Mouse (Mus musculus): ENCODE measurements at regions not wholly inside any gene's neighbourhood (a gene's known extent, or its start where the extent isn't known, plus 50 kb on each side); places are given as distances from the start of the nearest gene placed in this dataset.
A peak's percentile ranks its signal among the peaks of the same experiment; 100 is the strongest.

DNA sequence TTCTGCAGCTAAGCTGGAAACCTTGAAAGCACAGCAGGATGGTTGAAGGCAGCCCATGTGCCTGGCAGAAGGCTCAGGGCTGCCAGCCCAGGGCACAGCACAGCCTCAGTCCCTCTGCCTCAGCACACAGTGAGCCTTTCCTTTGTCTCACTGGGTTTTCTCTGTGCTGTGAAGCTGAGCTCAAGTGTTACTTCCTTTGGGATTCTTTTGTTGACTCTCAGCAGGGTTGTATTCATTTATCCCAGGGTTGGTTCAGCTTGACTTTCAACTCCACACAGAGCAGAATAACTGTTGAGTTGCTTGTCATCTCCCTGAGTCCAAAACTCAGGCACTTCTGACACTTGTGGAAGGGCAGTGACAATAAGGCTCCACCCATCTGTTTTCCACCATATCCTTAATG is 162.3 kb upstream of the Bmper start:
- no peak for DNase-seq (ENCODE audit: low spot score)

DNA sequence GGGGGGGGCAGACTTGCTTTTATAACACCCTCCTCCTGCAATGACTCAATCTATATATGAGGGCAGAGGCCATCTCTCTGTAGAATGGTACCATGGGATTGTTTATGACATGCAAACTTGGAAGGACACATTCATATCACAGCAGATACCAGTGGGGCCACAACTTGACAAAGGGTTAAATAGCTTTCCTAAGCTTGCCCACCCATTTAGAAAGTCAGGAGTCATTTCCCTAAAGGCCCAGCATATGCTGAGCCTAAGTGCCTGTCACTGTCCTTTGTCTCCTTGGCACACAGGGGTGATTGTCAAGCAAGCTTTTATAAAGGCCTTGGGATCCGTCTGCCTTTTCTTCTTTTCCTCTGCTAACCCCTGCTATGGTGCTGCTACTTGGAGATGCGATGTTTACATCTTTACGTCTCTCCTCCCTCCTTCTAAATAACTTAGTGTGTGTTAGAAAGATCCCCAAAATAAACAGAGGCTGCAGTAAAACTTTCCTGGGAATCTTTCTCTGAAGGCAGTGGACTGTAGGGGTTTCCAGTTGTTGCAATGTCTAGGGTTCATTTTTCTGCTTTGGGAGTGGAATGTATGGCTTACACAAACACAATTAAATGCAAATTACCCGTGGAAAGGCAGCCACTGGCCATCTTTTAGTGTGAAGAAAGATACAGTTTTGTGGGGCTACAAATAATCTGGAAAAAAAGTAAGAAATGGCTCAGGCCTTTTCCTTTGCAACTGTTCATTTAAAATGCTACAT is 161.5 kb upstream of the Bmper start:
- H3K4me1 ChIP-seq (replicated peaks; ENCODE audit: insufficient read depth, low read length): peaks cover 7% of the 10 kb centered on the region; the same call in 1 of the 2 replicates
- no peaks in the 10 kb centered on the region for H3K27me3 ChIP-seq (ENCODE audit: insufficient read depth, low read length)
- no peaks in the 10 kb centered on the region for H3K36me3 ChIP-seq (ENCODE audit: insufficient read depth, low read length)
- H3K9ac ChIP-seq (ENCODE audit: low read depth, low read length): no peak overlapping the region
- DNase-seq (ENCODE audit: low spot score): peak; percentile 61
- H3K9me3 ChIP-seq (replicated peaks; ENCODE audit: low read length): no peaks in the 10 kb centered on the region
- TF ChIP-seq CTCF (IDR thresholded peaks at IDR 0.05; ENCODE audit: low read depth): no peak
- H3K27ac ChIP-seq: peak overlapping the region; percentile 16; the same call in 1 of the 2 replicates
- 29% methylated on average over 4 of the region's 4 CpGs for WGBS
- H3K4me2 ChIP-seq (ENCODE audit: low read length): no peak overlapping the region
- no peak overlapping the region for H3K4me3 ChIP-seq (replicated peaks; ENCODE audit: low read depth, low read length)
- ATAC-seq (replicated peaks; ENCODE audit: low FRiP score, low read depth): no peak

More for the DNA sequence above, 162.3 kb upstream of the Bmper start:
- H3K36me3 ChIP-seq (ENCODE audit: insufficient read depth, low read length): no peaks in the 10 kb centered on the region
- H3K4me3 ChIP-seq (replicated peaks; ENCODE audit: low read depth, low read length): no peak overlapping the region
- no peaks in the 10 kb centered on the region for H3K27me3 ChIP-seq (ENCODE audit: insufficient read depth, low read length)
- no peak overlapping the region for H3K4me2 ChIP-seq (ENCODE audit: low read length)
- no peak overlapping the region for H3K27ac ChIP-seq
- no peak for TF ChIP-seq CTCF (IDR thresholded peaks at IDR 0.05; ENCODE audit: low read depth)
- H3K9ac ChIP-seq (ENCODE audit: low read depth, low read length): no peak overlapping the region
- peaks cover 7% of the 10 kb centered on the region; the same call in 1 of the 2 replicates for H3K4me1 ChIP-seq (replicated peaks; ENCODE audit: insufficient read depth, low read length)
- no peak for ATAC-seq (replicated peaks; ENCODE audit: low FRiP score, low read depth)
- no peaks in the 10 kb centered on the region for H3K9me3 ChIP-seq (replicated peaks; ENCODE audit: low read length)

DNA sequence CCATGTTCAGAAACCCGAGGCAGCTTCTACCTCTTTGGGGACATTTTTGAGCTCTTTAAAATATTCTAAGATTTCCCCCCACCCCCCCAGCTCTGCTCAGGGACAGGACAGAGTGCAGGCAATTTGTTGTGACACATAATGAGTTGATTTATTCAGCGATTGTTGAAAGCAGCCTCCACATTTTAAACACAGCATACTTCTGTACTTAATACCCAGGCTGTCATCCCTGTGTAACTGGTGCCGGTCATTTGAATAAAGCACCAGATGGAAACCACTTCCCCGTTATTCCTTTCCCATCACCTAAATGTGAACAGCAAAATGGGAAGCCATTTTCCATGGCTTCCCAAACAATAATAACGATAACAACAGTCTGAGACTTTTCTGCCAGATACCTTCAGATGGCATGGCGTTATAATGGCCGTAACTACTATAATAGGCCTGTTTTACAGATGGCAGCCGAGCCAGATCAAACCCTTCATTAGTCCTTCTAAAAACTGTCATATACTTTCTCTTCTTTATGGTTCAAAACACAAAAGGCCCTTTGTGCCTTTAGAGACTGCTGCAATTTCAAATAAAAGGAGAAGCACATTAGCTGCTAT is 160.7 kb upstream of the Bmper start:
- Histone ChIP-seq H3K4me3 (replicated peaks; ENCODE audit: low read depth, low read length) (no peak overlapping the region), H3K4me1 (replicated peaks; ENCODE audit: insufficient read depth, low read length) (peaks cover 7% of the 10 kb centered on the region; the same call in 1 of the 2 replicates), H3K9ac (ENCODE audit: low read depth, low read length) (no peak overlapping the region), H3K9me3 (replicated peaks; ENCODE audit: low read length) (no peaks in the 10 kb centered on the region), H3K27ac (no peak overlapping the region), H3K27me3 (ENCODE audit: insufficient read depth, low read length) (no peaks in the 10 kb centered on the region), H3K36me3 (ENCODE audit: insufficient read depth, low read length) (no peaks in the 10 kb centered on the region), H3K4me2 (ENCODE audit: low read length) (no peak overlapping the region)
- no peak for ATAC-seq (replicated peaks; ENCODE audit: low FRiP score, low read depth)
- no peak for DNase-seq (ENCODE audit: low spot score)
- no peak for TF ChIP-seq CTCF (IDR thresholded peaks at IDR 0.05; ENCODE audit: low read depth)
- WGBS: 50% methylated on average over 8 of the region's 8 CpGs

DNA sequence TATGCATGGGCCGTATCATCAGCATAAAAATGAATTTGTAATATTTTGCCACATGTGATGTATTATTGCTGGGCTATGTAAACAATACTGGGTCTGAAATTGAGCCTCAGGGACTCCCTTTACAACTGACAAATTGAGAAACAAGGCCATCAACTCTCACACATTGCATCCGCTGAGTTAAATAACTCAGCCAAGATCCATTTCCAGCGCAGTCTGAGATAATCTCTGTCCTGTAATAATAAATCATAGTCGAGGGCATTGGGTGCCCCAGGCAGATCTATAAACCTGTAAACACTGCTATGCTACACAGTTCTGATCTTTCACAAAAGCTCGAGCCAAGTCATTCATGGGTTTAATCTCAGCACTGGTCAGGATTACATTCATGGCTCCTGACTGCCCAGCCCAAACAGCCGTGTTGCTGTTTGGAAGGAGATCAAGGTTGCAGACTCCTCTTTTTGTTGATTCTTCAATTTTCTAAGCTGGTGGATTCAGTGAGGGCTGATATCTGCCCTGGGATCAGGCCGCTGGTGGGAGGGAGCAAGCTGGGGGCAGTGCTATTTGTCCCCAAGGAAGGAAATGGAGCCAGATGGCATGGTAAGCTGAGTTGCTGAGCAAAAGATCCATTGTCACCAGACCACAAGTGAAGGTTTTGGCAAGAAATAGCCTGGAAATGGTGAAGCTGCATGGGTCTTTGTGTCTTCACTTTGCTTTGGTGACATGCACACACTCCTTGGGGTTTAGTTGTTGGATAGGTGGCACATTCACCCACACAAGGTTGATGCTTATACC is 160.0 kb upstream of the Bmper start:
- Histone ChIP-seq H3K36me3 (ENCODE audit: insufficient read depth, low read length) (no peaks in the 10 kb centered on the region), H3K9me3 (replicated peaks; ENCODE audit: low read length) (no peaks in the 10 kb centered on the region), H3K4me3 (replicated peaks; ENCODE audit: low read depth, low read length) (no peak overlapping the region), H3K9ac (ENCODE audit: low read depth, low read length) (no peak overlapping the region), H3K4me2 (ENCODE audit: low read length) (no peak overlapping the region), H3K4me1 (replicated peaks; ENCODE audit: insufficient read depth, low read length) (peaks cover 7% of the 10 kb centered on the region; the same call in 1 of the 2 replicates), H3K27ac (no peak overlapping the region), H3K27me3 (ENCODE audit: insufficient read depth, low read length) (no peaks in the 10 kb centered on the region)
- no peak for TF ChIP-seq CTCF (IDR thresholded peaks at IDR 0.05; ENCODE audit: low read depth)
- DNase-seq (ENCODE audit: low spot score) (no peak), ATAC-seq (replicated peaks; ENCODE audit: low FRiP score, low read depth) (no peak)
- 37% methylated on average over 7 of the region's 7 CpGs for WGBS

DNA sequence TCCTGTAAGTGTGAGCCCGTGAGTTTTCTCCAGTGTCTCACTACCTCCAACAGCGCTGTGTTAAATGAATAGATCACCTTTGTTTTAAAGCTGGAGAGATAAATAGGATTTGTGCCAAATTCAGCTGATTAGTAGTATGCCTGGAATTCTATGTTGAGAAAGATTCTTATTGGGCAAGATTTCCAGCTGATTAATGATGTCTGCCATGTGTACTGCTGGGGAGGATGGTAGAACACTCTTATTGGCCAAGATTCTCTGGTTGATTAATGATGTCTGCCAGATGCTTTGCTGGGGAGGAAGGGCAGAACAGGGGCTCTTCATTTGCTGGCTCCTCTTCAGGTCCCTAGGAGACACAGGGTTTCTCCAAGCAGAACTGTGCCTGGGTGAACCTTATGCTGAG is 158.9 kb upstream of the Bmper start:
- TF ChIP-seq CTCF (IDR thresholded peaks at IDR 0.05; ENCODE audit: low read depth): no peak
- 77% methylated on average over 2 of the region's 2 CpGs for WGBS
- H3K4me3 ChIP-seq (replicated peaks; ENCODE audit: low read depth, low read length): no peak overlapping the region
- no peak overlapping the region for H3K27ac ChIP-seq
- no peak overlapping the region for H3K4me2 ChIP-seq (ENCODE audit: low read length)
- ATAC-seq (replicated peaks; ENCODE audit: low FRiP score, low read depth): no peak
- no peaks in the 10 kb centered on the region for H3K9me3 ChIP-seq (replicated peaks; ENCODE audit: low read length)
- H3K4me1 ChIP-seq (replicated peaks; ENCODE audit: insufficient read depth, low read length): peaks cover 7% of the 10 kb centered on the region; the same call in 1 of the 2 replicates
- no peak for DNase-seq (ENCODE audit: low spot score)
- H3K9ac ChIP-seq (ENCODE audit: low read depth, low read length): no peak overlapping the region
- H3K36me3 ChIP-seq (ENCODE audit: insufficient read depth, low read length): no peaks in the 10 kb centered on the region
- no peaks in the 10 kb centered on the region for H3K27me3 ChIP-seq (ENCODE audit: insufficient read depth, low read length)

DNA sequence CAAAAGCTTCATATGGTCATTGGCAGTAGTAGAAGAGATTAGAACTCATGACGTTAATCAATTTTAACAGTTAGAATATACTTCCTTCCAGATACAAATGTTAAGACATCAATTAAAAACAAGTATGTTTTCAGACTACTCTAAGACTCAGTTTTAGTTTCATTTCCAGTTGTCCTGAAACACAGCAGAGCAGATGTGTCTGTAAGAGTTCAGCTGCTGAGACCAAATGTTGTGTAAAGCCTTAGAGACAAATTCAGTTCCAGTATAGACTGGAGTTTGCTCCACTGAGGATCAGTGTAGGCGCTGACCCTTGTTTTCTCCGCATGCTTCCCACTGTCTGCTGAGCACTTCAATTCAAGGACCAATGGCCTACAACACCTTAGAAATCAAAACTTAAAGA is 158.1 kb upstream of the Bmper start:
- DNase-seq (ENCODE audit: low spot score): no peak
- Histone ChIP-seq H3K9me3 (replicated peaks; ENCODE audit: low read length) (no peaks in the 10 kb centered on the region), H3K4me2 (ENCODE audit: low read length) (no peak overlapping the region), H3K36me3 (ENCODE audit: insufficient read depth, low read length) (no peaks in the 10 kb centered on the region), H3K27ac (no peak overlapping the region), H3K4me1 (replicated peaks; ENCODE audit: insufficient read depth, low read length) (peaks cover 7% of the 10 kb centered on the region; the same call in 1 of the 2 replicates), H3K4me3 (replicated peaks; ENCODE audit: low read depth, low read length) (no peak overlapping the region), H3K9ac (ENCODE audit: low read depth, low read length) (no peak overlapping the region), H3K27me3 (ENCODE audit: insufficient read depth, low read length) (no peaks in the 10 kb centered on the region)
- ATAC-seq (replicated peaks; ENCODE audit: low FRiP score, low read depth): no peak
- TF ChIP-seq CTCF (IDR thresholded peaks at IDR 0.05; ENCODE audit: low read depth): no peak
- 96% methylated on average over 3 of the region's 3 CpGs for WGBS

All from kidney, postnatal 0 days (tissue).